Mouse (Mus musculus) embryonic fibroblast, embryonic 13.5 days (primary cell): ENCODE data around the gene Cpne2.

Experiments used
- CTCF ChIP-seq: IDR thresholded peaks from 2 replicates; pipeline ENCODE4 v1.5.1; 2011; ENCODE audit warnings: mild to moderate bottlenecking, control low read depth, low read length, moderate library complexity, borderline replicate concordance; ENCODE audit not compliant: insufficient read depth
- POLR2A ChIP-seq: IDR thresholded peaks from 2 replicates; pipeline ENCODE4 v1.6.1; 2011; ENCODE audit warnings: low read depth, mild to moderate bottlenecking, control low read depth, low read length, moderate library complexity

DNA sequence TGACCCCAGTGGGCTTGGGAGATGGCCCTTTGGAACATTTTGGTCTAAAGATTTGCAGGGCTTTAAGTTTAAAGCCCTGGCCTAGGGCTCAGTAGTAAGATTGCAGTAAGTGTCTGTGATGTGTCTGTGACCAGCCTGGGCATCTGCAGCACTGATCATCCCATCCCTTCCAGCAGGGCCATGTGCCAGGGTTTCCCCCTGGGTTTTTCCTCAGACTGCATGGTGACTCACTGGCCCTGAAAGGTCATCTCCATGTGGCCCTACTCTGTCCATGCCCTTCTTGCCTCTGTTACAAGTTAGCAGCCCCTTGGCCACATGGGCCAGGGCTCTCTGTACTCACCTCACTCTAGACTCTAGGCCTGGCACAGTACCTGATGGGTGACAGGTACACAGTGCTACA, 31.6 kb downstream of the Cpne2 start:
- TF ChIP-seq POLR2A, result no peak
- no peak for TF ChIP-seq CTCF
